Comparison of ENCODE assay signal across 30 mouse cellular contexts in the genomic region with DNA sequence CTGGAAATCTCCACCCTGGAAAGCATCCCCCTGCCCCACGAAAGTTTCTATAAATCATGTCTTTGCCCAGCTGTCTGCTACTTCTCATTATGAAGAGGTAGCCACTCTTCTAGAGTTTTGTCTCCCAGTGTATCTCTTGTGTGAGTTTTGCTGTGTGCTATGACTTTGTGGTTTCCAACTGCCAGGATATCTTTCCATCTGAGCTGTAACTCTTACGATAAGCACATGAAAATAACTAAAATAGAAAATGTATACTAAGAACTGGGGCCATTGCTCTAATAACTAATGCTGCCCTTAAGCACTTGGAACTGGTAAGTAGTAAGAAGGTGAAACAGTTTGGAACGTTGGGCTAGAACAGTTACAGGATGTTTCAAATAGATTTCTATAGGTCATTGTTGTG.
"Had no signal": no experiment of that assay in that cellular context is flagged by ENCODE, and none has a peak within 500 bp of the region (broad histone marks: within the 10 kb centered on the region; RNA-seq: fewer than 3 reads in every experiment).

No protein-coding gene starts in this region.

- ATAC-seq: liver, embryonic 12.5 days; liver, postnatal 0 days; lung, postnatal 0 days; midbrain, embryonic 13.5 days; midbrain, embryonic 15.5 days; midbrain, embryonic 16.5 days had no signal

- H3K9me3 ChIP-seq: limb, embryonic 10.5 days; limb, embryonic 12.5 days; limb, embryonic 13.5 days; limb, embryonic 15.5 days; liver, embryonic 12.5 days; liver, embryonic 13.5 days; liver, embryonic 15.5 days; lung, embryonic 15.5 days; megakaryocyte, embryonic 14.5 days; midbrain, embryonic 10.5 days; midbrain, embryonic 12.5 days; midbrain, embryonic 13.5 days; midbrain, embryonic 15.5 days; neural tube, embryonic 12.5 days had no signal

- H3K27me3 ChIP-seq: limb, embryonic 12.5 days; limb, embryonic 13.5 days; limb, embryonic 15.5 days; liver, embryonic 12.5 days; liver, embryonic 13.5 days; liver, embryonic 15.5 days; lung, embryonic 15.5 days; megakaryocyte, embryonic 14.5 days; midbrain, embryonic 12.5 days; midbrain, embryonic 13.5 days; midbrain, embryonic 15.5 days; neural tube, embryonic 12.5 days had no signal

- H3K4me3 ChIP-seq: limb, embryonic 10.5 days; limb, embryonic 12.5 days; limb, embryonic 13.5 days; limb, embryonic 15.5 days; liver, embryonic 12.5 days; liver, embryonic 13.5 days; liver, embryonic 15.5 days; lung, embryonic 15.5 days; megakaryocyte, embryonic 14.5 days; midbrain, embryonic 10.5 days; midbrain, embryonic 12.5 days; midbrain, embryonic 13.5 days; midbrain, embryonic 15.5 days; myocyte; neural tube, embryonic 12.5 days had no signal

- H3K9ac ChIP-seq: limb, embryonic 12.5 days; limb, embryonic 13.5 days; limb, embryonic 15.5 days; liver, embryonic 12.5 days; liver, embryonic 13.5 days; liver, embryonic 14.5 days; liver, embryonic 15.5 days; liver, postnatal 0 days; lung, embryonic 14.5 days; lung, embryonic 15.5 days; midbrain, embryonic 12.5 days; midbrain, embryonic 13.5 days; midbrain, embryonic 15.5 days; neural tube, embryonic 12.5 days had no signal

- H3K27ac ChIP-seq: limb, embryonic 10.5 days; limb, embryonic 12.5 days; limb, embryonic 13.5 days; limb, embryonic 15.5 days; liver, embryonic 12.5 days; liver, embryonic 13.5 days; liver, embryonic 14.5 days; liver, embryonic 15.5 days; lung, embryonic 15.5 days; macrophage; midbrain, embryonic 10.5 days; midbrain, embryonic 12.5 days; midbrain, embryonic 13.5 days; midbrain, embryonic 15.5 days; neural tube, embryonic 12.5 days had no signal

- H3K4me1 ChIP-seq: limb, embryonic 10.5 days; limb, embryonic 12.5 days; limb, embryonic 13.5 days; limb, embryonic 15.5 days; liver, embryonic 12.5 days; liver, embryonic 13.5 days; liver, embryonic 15.5 days; lung, embryonic 15.5 days; megakaryocyte, embryonic 14.5 days; midbrain, embryonic 10.5 days; midbrain, embryonic 12.5 days; midbrain, embryonic 13.5 days; midbrain, embryonic 15.5 days; neural tube, embryonic 12.5 days had no signal

- H3K36me3 ChIP-seq: limb, embryonic 10.5 days; limb, embryonic 12.5 days; limb, embryonic 13.5 days; limb, embryonic 15.5 days; liver, embryonic 12.5 days; liver, embryonic 13.5 days; liver, embryonic 15.5 days; lung, embryonic 15.5 days; midbrain, embryonic 10.5 days; midbrain, embryonic 12.5 days; midbrain, embryonic 13.5 days; midbrain, embryonic 15.5 days; neural tube, embryonic 12.5 days had no signal

- DNase-seq: left cerebral cortex, postnatal 4 days; liver; liver, embryonic 13.5 days; liver, postnatal 0 days; lung, adult 18-20 months; lung, adult 2 months; lung, embryonic 14.5 days; lung, postnatal 10 days; lung, postnatal 14 days; lung, postnatal 36 days; lung, postnatal 4 days; midbrain, embryonic 14.5 days had no signal
